Mouse (Mus musculus): Measurements from ENCODE around the gene Sult2b1.

DNA sequence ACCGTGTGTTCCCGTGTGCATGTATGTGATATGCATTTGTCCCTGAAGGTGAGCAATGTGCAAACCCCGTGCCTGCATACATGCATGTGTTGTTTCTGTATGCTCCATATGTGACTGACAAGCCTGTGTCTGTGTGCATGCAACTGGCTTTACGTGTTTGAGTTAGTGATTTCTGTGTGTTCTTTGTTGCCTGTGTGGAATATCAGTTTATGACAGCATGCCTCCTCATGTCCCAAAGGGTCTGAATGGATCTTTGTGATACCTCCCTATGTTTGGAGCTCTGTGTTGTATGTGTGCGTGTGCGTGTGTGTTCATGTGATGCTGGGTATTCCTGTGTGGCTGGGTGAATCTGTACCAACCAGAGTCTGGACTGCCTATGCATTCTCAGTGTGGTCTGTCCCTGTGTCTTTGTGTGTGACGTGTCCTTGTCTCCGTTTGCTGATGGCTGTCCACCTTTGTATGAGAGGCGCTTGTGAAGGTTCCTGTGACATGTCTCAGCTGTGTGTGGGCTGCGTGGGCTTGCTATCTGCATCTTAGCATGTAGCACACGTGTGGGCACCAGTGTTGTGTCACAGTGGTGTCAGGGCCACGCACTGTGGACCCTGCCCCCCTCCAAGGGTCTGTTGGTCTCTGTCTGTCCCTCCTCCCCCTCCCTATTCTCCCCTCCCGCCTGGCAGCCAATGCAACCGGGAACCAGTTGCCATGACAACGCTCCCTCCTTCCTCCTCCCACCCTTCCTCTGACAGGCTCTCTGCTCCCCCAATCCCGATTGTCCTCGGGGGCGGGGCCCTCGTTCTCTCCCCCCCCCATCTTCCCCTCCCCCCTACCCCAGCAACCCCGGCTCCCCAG is at the start of gene Sult2b1:
- no peak for TF ChIP-seq CTCF (IDR thresholded peaks at IDR 0.05; ENCODE audit: borderline replicate concordance, extremely low read depth, insufficient read depth, insufficient read length)
- peak; percentile 62; the same call in 1 of the 2 replicates for TF ChIP-seq POLR2A (IDR thresholded peaks at IDR 0.05; ENCODE audit: borderline replicate concordance, extremely low read depth, insufficient read depth, insufficient read length, poor library complexity, severe bottlenecking)
